30 mouse cellular contexts compared by ENCODE assay signal in genomic region chr5:49675885-49676284, GRCm38 (mm10).
A peak's percentile ranks its signal among the peaks of the same experiment; 100 is the strongest.
DNase-seq lines count a peak whose midpoint lies in the region; ATAC-seq lines count a peak whose summit lies in the region.
"Had no signal": no experiment of that assay in that cellular context is flagged by ENCODE, and none has a peak within 500 bp of the region (broad histone marks: within the 10 kb centered on the region; RNA-seq: fewer than 3 reads in every experiment).

No protein-coding gene starts in this region.

- H3K9me3 ChIP-seq in forebrain, embryonic 16.5 days (ENCODE audit: control insufficient read depth, low read length) = no peaks in the 10 kb centered on the region
- no peaks in the 10 kb centered on the region for H3K9me3 ChIP-seq in forebrain, embryonic 15.5 days
- no peaks in the 10 kb centered on the region for H3K9me3 ChIP-seq in midbrain, embryonic 14.5 days (ENCODE audit: control insufficient read depth, low read length)
- H3K9me3 ChIP-seq in midbrain, embryonic 10.5 days (replicated peaks) = no peaks in the 10 kb centered on the region
- H3K9me3 ChIP-seq: forebrain, embryonic 12.5 days; G1E; heart, embryonic 12.5 days; limb, embryonic 10.5 days; limb, embryonic 15.5 days; liver, embryonic 13.5 days; neural tube, embryonic 15.5 days had no signal

- 61% methylated on average over 2 of the region's 2 CpGs for WGBS in forebrain, embryonic 16.5 days
- 48% methylated on average over 2 of the region's 2 CpGs for WGBS in forebrain, embryonic 15.5 days
- WGBS in midbrain, embryonic 14.5 days = 77% methylated on average over 2 of the region's 2 CpGs
- 80% methylated on average over 2 of the region's 2 CpGs for whole genome bisulfite sequencing in midbrain, embryonic 10.5 days

- H3K36me3 ChIP-seq in forebrain, embryonic 16.5 days (ENCODE audit: control insufficient read depth, insufficient read depth) = no peaks in the 10 kb centered on the region
- H3K36me3 ChIP-seq in forebrain, embryonic 15.5 days = no peaks in the 10 kb centered on the region
- no peaks in the 10 kb centered on the region for H3K36me3 ChIP-seq in midbrain, embryonic 14.5 days (ENCODE audit: control insufficient read depth, insufficient read depth, low read length)
- H3K36me3 ChIP-seq in midbrain, embryonic 10.5 days = no peaks in the 10 kb centered on the region
- H3K36me3 ChIP-seq: forebrain, embryonic 12.5 days; G1E; heart, embryonic 12.5 days; limb, embryonic 10.5 days; limb, embryonic 15.5 days; liver, embryonic 13.5 days; neural tube, embryonic 15.5 days had no signal

- no peaks in the 10 kb centered on the region for H3K27me3 ChIP-seq in forebrain, embryonic 16.5 days (replicated peaks; ENCODE audit: control insufficient read depth, insufficient read depth, low read length)
- H3K27me3 ChIP-seq in forebrain, embryonic 15.5 days = no peaks in the 10 kb centered on the region
- no peaks in the 10 kb centered on the region for H3K27me3 ChIP-seq in midbrain, embryonic 14.5 days (ENCODE audit: control insufficient read depth, insufficient read depth, low read length)
- no peaks in the 10 kb centered on the region for H3K27me3 ChIP-seq in midbrain, embryonic 10.5 days (ENCODE audit: low read depth, poor library complexity, severe bottlenecking)
- H3K27me3 ChIP-seq: forebrain, embryonic 12.5 days; heart, embryonic 12.5 days; limb, embryonic 15.5 days; liver, embryonic 13.5 days; neural tube, embryonic 15.5 days had no signal

- H3K4me3 ChIP-seq in forebrain, embryonic 16.5 days (replicated peaks; ENCODE audit: low read length) = no peak overlapping the region
- H3K4me3 ChIP-seq in forebrain, embryonic 15.5 days = no peak overlapping the region
- H3K4me3 ChIP-seq in midbrain, embryonic 14.5 days (replicated peaks; ENCODE audit: low read depth, low read length) = no peak overlapping the region
- no peak overlapping the region for H3K4me3 ChIP-seq in midbrain, embryonic 10.5 days
- H3K4me3 ChIP-seq: erythroblast, embryonic 14.5 days; forebrain, embryonic 12.5 days; heart, adult 2 months; heart, embryonic 12.5 days; limb, embryonic 10.5 days; limb, embryonic 15.5 days; liver, embryonic 13.5 days; neural tube, embryonic 15.5 days had no signal

- ATAC-seq in forebrain, embryonic 16.5 days = peak; percentile 68
- no peak for ATAC-seq in forebrain, embryonic 15.5 days (replicated peaks)
- ATAC-seq in midbrain, embryonic 14.5 days (ENCODE audit: low FRiP score, low TSS enrichment) = no peak
- ATAC-seq: intestine, postnatal 0 days; lung, postnatal 0 days had no signal

- H3K27ac ChIP-seq in forebrain, embryonic 16.5 days (ENCODE audit: low read length) = no peak overlapping the region
- no peak overlapping the region for H3K27ac ChIP-seq in forebrain, embryonic 15.5 days (replicated peaks)
- no peak overlapping the region for H3K27ac ChIP-seq in midbrain, embryonic 14.5 days (replicated peaks; ENCODE audit: low read depth, low read length)
- no peak overlapping the region for H3K27ac ChIP-seq in midbrain, embryonic 10.5 days (replicated peaks)
- H3K27ac ChIP-seq: forebrain, embryonic 12.5 days; heart, adult 2 months; hindbrain, embryonic 14.5 days; limb, embryonic 10.5 days; limb, embryonic 15.5 days; liver, embryonic 13.5 days; macrophage; neural tube, embryonic 15.5 days had no signal

- DNase-seq in midbrain, embryonic 14.5 days = peak; percentile 15
- no peak for DNase-seq in midbrain, embryonic 10.5 days (ENCODE audit: low spot score)
- DNase-seq in brain, adult 2 months (ENCODE audit: low read depth, low spot score) = peak; percentile 70
- peak; percentile 9 to 17 for DNase-seq in layer of hippocampus, adult 8-10 months (ENCODE audit: low spot score in 2 of 2)
- DNase-seq in urinary bladder, adult 18-20 months (ENCODE audit: low spot score in 2 of 2) = no peak
- DNase-seq in adrenal gland, postnatal 4 days (ENCODE audit: low spot score in 2 of 2) = no peak
- DNase-seq: adrenal gland, adult 8-10 months; cerebellum, adult 18-20 months; cerebellum, postnatal 10 days; heart, adult 2 months; heart, postnatal 4 days; kidney, adult 9 months; kidney, postnatal 10 days; liver, embryonic 13.5 days; lung, adult 18-20 months; retina, postnatal 1 day; thymus, postnatal 14 days had no signal

- H3K4me2 ChIP-seq in forebrain, embryonic 16.5 days (ENCODE audit: low read length) = no peak overlapping the region
- H3K4me2 ChIP-seq in forebrain, embryonic 15.5 days (replicated peaks) = no peak overlapping the region
- H3K4me2 ChIP-seq in midbrain, embryonic 14.5 days (ENCODE audit: low read length) = no peak overlapping the region
- H3K4me2 ChIP-seq: forebrain, embryonic 12.5 days; heart, embryonic 12.5 days; hindbrain, embryonic 14.5 days; limb, embryonic 15.5 days; liver, embryonic 13.5 days; neural tube, embryonic 15.5 days had no signal

- H3K4me1 ChIP-seq in forebrain, embryonic 16.5 days (replicated peaks; ENCODE audit: control insufficient read depth, insufficient read depth, low read length) = no peaks in the 10 kb centered on the region
- H3K4me1 ChIP-seq in forebrain, embryonic 15.5 days = no peaks in the 10 kb centered on the region
- H3K4me1 ChIP-seq in midbrain, embryonic 14.5 days (ENCODE audit: control insufficient read depth, insufficient read depth, low read length) = no peaks in the 10 kb centered on the region
- H3K4me1 ChIP-seq in midbrain, embryonic 10.5 days = no peaks in the 10 kb centered on the region
- H3K4me1 ChIP-seq: forebrain, embryonic 12.5 days; heart, embryonic 12.5 days; limb, embryonic 10.5 days; limb, embryonic 15.5 days; liver, embryonic 13.5 days; neural tube, embryonic 15.5 days had no signal

- no peak overlapping the region for H3K9ac ChIP-seq in forebrain, embryonic 16.5 days (replicated peaks; ENCODE audit: low read depth, low read length)
- no peak overlapping the region for H3K9ac ChIP-seq in forebrain, embryonic 15.5 days (replicated peaks)
- no peak overlapping the region for H3K9ac ChIP-seq in midbrain, embryonic 14.5 days (replicated peaks; ENCODE audit: low read length)
- H3K9ac ChIP-seq: forebrain, embryonic 12.5 days; heart, embryonic 12.5 days; hindbrain, embryonic 14.5 days; limb, embryonic 15.5 days; liver, embryonic 13.5 days; neural tube, embryonic 15.5 days had no signal

Comparison
In these comparisons a context has a peak if more than half of its experiments do, and no peak if none do; other contexts are left out.
1. DNase-seq: peak in midbrain, embryonic 14.5 days (single experiment), brain, adult 2 months (single experiment) and layer of hippocampus, adult 8-10 months (2 of 2); none in midbrain, embryonic 10.5 days (single experiment), urinary bladder, adult 18-20 months (0 of 2) and adrenal gland, postnatal 4 days (0 of 2).